Mouse (Mus musculus) hindbrain, embryonic 10.5 days (tissue): ENCODE results near the gene Eef2. TPM values are rescaled to one million over a fixed set of nuclear protein-coding genes. Genes with fewer than 3 reads are reported as not detected.
"Not testable (repeated sequence)": the region's sequence is repeated elsewhere in the genome, so short reads cannot be mapped to it uniquely, and the experiment has no call there.

Source experiments
- DNase-seq: peaks from one replicate; pipeline ENCODE4 v3.0.0-alpha.2; 2017; ENCODE audit warnings: low spot score
- H3K27ac ChIP-seq: fragments of 300-500 bp; sonication (generic); 2 replicates; pipeline ENCODE4 v1.5.1; 2016; ENCODE audit warnings: mild to moderate bottlenecking, moderate library complexity
- H3K27me3 ChIP-seq: fragments of 300-500 bp; sonication (generic); 2 replicates; pipeline ENCODE4 v1.6.1; 2016; ENCODE audit warnings: mild to moderate bottlenecking; ENCODE audit not compliant: poor library complexity, insufficient read depth, severe bottlenecking
- H3K36me3 ChIP-seq: fragments of 300-500 bp; sonication (generic); 2 replicates; pipeline ENCODE4 v1.6.1; 2016; ENCODE audit warnings: mild to moderate bottlenecking, moderate library complexity
- H3K4me1 ChIP-seq: fragments of 300-500 bp; sonication (generic); replicated peaks from 2 replicates; pipeline ENCODE4 v1.6.1; 2016; ENCODE audit warnings: mild to moderate bottlenecking
- H3K4me3 ChIP-seq: fragments of 300-500 bp; sonication (generic); 2 replicates; pipeline ENCODE4 v1.5.1; 2016; ENCODE audit warnings: mild to moderate bottlenecking, moderate library complexity
- H3K9me3 ChIP-seq: fragments of 300-500 bp; sonication (generic); 2 replicates; pipeline ENCODE4 v1.6.1; 2016; ENCODE audit warnings: mild to moderate bottlenecking, moderate library complexity
- WGBS: fragments of 180-500 bp; shearing (Covaris S2); methylation state at CpG from one replicate; pipeline ENCODE4 v1.1.7; 2016; 5-methylcytosine and 5-hydroxymethylcytosine counted together
- polyA plus RNA-seq: library from polyadenylated mRNA; unstranded; fragments of >200 nt; fragmentation: Nextera tagmentation; extraction: Ambion mirVana; gene quantifications from 2 replicates; pipeline ENCODE4 v1.2.1, GENCODE M21; 2016

The Eef2 gene
- polyA plus RNA-seq, 1 experiment from 2014 or later: 495 TPM

DNA sequence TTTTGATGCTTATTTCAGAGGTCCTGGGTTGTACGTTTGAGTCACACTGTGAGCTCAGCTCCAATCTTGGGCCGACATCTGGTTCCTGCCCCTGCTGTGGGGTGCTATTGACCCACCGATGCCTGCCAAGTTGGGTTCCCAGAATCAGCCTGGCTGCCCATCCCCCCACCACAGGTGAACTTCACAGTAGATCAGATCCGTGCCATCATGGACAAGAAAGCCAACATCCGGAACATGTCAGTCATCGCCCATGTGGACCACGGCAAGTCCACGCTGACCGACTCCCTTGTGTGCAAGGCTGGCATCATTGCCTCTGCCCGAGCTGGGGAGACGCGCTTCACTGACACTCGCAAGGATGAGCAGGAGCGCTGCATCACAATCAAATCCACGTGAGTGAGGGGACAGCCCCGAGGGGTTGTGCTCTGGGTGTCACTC lies 1.1 kb downstream of the Eef2 start:
- Histone ChIP-seq H3K27ac (peak overlapping the region; percentile 98), H3K27me3 (no peaks in the 10 kb centered on the region), H3K9me3 (no peaks in the 10 kb centered on the region), H3K4me1 (peaks cover 71% of the 10 kb centered on the region), H3K4me3 (peak overlapping the region; percentile 100), H3K36me3 (peaks cover 55% of the 10 kb centered on the region)
- no peak for DNase-seq
- WGBS: 20% methylated on average over 16 of the region's 16 CpGs

DNA sequence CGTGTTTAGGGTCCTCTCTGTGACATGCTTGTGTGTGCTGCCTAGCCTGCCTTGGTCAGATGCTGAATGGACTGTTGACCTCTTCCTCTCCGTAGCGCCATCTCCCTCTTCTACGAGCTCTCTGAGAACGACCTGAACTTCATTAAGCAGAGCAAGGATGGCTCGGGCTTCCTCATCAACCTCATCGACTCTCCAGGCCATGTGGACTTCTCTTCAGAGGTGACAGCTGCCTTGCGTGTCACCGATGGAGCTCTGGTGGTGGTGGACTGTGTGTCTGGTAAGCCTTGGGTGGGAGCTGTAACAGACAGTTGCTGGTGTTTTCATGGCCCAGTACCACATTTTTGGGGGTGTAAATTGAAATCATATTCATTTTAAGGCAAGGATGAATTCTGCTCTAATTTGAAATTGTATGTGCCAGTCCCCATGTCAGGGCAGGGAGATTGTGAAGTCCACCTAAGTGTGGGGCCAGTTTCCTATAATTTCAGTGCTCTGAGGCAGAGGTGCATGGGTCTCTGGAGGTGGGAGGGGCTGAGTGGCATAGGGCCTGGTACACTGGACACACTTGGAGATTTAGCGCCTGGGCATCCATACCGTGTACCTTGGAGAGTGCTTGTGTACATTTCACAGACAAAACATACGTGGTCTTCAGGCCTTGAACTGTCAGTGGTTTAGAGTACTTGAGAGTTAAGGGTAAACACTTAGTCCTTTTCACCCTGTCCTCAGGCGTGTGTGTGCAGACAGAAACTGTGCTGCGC lies 1.7 kb downstream of the Eef2 start:
- no peak for DNase-seq
- peak overlapping the region; percentile 100 for H3K4me3 ChIP-seq
- H3K27ac ChIP-seq: peak overlapping the region; percentile 98
- peaks cover 56% of the 10 kb centered on the region for H3K36me3 ChIP-seq
- no peaks in the 10 kb centered on the region for H3K9me3 ChIP-seq
- peaks cover 67% of the 10 kb centered on the region for H3K4me1 ChIP-seq
- WGBS: 78% methylated on average over 14 of the region's 14 CpGs
- H3K27me3 ChIP-seq: no peaks in the 10 kb centered on the region

DNA sequence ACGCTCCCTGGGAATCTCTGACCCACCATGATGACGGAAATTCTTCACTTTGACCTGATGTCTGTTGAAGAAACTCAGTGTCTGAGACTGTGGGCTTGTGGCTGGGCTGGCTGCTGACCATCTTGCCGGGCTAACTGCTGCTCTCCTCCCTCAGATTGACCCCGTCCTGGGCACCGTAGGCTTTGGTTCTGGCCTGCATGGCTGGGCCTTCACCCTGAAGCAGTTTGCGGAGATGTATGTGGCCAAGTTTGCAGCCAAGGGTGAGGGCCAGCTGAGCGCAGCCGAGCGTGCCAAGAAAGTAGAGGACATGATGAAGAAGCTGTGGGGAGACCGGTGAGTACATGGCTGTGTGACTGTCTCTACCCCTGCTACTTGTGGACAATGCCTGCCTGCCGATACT lies 2.5 kb downstream of the Eef2 start:
- H3K9me3 ChIP-seq: no peaks in the 10 kb centered on the region
- no peak for DNase-seq
- H3K27me3 ChIP-seq: no peaks in the 10 kb centered on the region
- H3K27ac ChIP-seq: no peak overlapping the region
- peaks cover 58% of the 10 kb centered on the region for H3K36me3 ChIP-seq
- 96% methylated on average over 11 of the region's 11 CpGs for WGBS
- peaks cover 65% of the 10 kb centered on the region for H3K4me1 ChIP-seq
- peak overlapping the region; percentile 100 for H3K4me3 ChIP-seq

DNA sequence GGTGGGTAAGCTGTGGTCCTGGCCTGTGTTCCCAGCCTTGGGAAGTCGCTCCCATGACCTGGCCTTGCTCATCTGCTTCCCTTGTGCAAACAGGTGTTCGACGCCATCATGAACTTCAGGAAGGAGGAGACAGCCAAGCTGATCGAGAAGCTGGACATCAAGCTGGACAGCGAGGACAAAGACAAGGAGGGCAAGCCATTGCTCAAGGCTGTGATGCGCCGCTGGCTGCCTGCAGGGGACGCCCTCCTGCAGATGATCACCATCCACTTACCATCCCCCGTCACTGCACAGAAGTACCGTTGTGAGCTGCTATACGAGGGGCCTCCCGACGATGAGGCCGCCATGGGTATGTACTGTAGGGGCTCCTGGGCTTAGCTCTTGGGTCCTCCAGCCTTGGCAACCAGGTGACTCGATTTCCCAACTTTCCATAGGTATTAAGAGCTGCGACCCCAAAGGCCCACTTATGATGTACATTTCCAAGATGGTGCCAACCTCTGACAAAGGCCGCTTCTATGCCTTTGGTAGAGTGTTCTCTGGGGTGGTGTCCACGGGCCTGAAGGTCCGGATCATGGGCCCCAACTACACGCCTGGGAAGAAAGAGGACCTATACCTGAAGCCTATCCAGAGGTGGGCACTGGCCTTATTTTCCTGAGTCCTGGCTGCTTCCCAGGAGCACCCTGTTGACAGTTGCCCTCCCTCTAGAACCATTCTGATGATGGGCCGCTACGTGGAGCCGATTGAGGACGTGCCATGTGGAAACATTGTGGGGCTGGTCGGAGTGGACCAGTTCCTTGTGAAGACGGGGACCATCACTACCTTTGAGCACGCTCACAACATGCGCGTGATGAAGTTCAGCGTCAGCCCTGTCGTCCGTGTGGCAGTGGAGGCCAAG lies 3.3 kb downstream of the Eef2 start:
- Histone ChIP-seq H3K4me1 (peaks cover 65% of the 10 kb centered on the region), H3K27me3 (no peaks in the 10 kb centered on the region), H3K27ac (no peak overlapping the region), H3K4me3 (peak overlapping the region; percentile 12; the same call in 1 of the 2 replicates), H3K36me3 (peaks cover 65% of the 10 kb centered on the region), H3K9me3 (no peaks in the 10 kb centered on the region)
- DNase-seq: no peak
- WGBS: 93% methylated on average over 32 of the region's 32 CpGs

DNA sequence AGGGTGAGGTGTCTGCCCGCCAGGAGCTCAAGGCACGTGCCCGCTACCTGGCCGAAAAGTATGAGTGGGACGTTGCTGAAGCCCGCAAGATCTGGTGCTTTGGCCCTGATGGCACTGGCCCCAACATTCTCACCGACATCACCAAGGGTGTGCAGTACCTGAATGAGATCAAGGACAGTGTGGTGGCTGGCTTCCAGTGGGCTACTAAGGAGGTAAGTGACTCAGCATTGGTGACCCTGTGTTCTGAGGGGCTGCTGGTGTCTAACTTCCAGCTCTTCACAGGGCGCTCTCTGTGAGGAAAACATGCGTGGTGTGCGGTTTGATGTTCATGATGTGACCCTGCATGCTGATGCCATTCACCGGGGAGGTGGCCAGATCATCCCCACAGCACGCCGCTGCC lies 4.5 kb downstream of the Eef2 start:
- Histone ChIP-seq H3K36me3 (peaks cover 77% of the 10 kb centered on the region), H3K9me3 (no peaks in the 10 kb centered on the region), H3K4me1 (peaks cover 58% of the 10 kb centered on the region), H3K4me3 (0 out of 2 replicates have a peak overlapping the region, but pooled peaks have one; percentile 12), H3K27ac (no peak overlapping the region), H3K27me3 (no peaks in the 10 kb centered on the region)
- DNase-seq: no peak
- 94% methylated on average over 13 of the region's 13 CpGs for WGBS

DNA sequence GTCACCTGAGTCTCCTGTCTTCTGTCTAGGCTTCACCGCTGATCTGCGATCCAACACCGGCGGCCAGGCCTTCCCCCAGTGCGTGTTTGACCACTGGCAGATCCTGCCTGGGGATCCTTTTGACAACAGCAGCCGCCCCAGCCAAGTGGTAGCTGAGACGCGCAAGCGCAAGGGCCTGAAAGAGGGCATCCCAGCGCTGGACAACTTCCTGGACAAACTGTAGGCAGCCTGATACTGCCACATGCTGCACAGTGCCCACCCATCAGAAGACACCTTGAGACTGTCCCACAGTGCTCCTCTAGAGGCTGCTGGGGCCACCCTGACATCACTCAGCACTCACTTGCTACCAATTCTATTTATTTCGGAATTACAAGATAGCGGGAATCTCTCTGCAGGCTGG lies 5.4 kb downstream of the Eef2 start:
- DNase-seq, H3K27me3 ChIP-seq, H3K27ac ChIP-seq, H3K9me3 ChIP-seq: not testable (repeated sequence)
- H3K4me1 ChIP-seq: peaks cover 56% of the 10 kb centered on the region
- peaks cover 84% of the 10 kb centered on the region for H3K36me3 ChIP-seq
- peak overlapping the region; percentile 84 for H3K4me3 ChIP-seq
- 82% methylated on average over 12 of the region's 12 CpGs for WGBS

DNA sequence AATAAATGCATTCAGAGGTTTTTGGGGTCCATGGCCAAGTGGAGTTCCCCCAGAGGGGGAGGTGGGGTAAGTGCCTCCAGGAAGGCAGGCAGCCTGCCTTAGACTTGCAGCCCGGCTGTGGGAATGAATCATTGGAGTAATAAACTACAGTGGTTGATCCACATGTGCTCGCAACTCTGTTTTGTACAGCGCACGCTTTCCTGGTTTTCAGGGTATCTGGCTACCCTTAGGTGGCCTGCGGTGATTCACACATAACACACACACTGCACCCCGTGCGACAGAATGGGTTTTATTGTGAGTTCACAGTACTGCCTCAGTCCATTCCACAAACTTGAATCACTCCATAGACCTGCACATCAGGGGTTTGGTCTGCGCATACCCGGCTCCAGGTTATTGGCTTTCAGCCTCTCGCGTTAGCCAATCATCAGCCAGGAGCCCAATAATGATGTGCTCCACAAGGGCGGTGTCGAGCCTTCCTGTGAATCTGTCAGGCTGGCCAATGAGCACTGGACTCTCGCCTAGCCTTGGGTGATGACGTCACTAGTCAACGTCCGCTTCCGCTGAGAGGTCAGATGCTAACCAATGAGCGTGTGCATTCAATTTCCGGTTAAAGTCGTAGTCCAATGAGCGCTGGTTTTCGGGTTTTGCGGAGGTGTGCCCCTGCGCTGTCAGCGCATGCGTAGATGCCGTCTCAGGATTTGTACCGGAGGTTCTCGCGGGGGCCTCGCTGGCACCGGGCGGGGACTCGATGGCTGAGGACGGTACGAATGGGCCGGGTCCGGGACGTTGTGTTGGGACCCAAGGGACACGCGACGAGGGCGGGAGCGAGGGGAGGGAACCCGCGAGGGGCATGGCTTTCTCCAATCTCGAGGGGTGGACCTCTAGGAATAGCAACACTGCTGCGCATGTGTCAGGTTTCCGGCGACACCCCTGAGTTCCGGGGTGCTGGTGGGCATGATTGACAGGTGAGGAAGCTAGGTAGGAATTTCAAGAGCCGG lies 6.2 kb downstream of the Eef2 start, which contains the start of gene Dapk3:
Dapk3 (plus strand) TSS at position 670 of the 998 bp plus-strand sequence.
- H3K27me3 ChIP-seq: no peaks in the 10 kb centered on the region
- DNase-seq: peak; percentile 99
- H3K4me1 ChIP-seq: peaks cover 52% of the 10 kb centered on the region
- peaks cover 85% of the 10 kb centered on the region for H3K36me3 ChIP-seq
- H3K9me3 ChIP-seq: no peaks in the 10 kb centered on the region
- WGBS: 5% methylated on average over 53 of the region's 53 CpGs
- H3K27ac ChIP-seq: peak within 1 kb of the TSS; percentile 91
- H3K4me3 ChIP-seq: peak within 1 kb of the TSS; percentile 84

DNA sequence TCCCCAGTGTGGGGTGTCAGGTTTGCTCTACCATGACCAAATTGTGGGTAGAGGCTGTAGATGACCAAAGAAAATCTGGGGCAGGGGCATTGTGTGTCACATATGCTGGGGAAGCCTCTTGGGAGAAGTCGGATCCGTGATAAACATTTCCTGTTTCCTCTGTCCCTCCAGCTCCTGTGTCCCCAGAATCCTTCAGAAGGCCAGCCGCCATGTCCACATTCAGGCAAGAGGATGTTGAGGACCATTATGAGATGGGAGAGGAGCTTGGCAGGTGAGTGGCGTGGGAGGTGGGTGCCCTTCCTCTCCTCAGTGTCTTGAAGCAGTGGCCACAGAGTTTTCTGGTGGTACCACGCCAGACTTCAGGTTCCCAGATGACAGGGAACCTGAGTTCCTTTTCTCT lies 7.4 kb downstream of the Eef2 start, which contains the start of gene 4930442H23Rik:
4930442H23Rik (minus strand) TSS at position 45 of the 400 bp plus-strand sequence.
- H3K9me3 ChIP-seq: no peaks in the 10 kb centered on the region
- H3K36me3 ChIP-seq: peaks cover 85% of the 10 kb centered on the region
- peak within 1 kb of the TSS; percentile 91 for H3K27ac ChIP-seq
- DNase-seq: no peak
- H3K4me1 ChIP-seq: peaks cover 40% of the 10 kb centered on the region
- peak within 1 kb of the TSS; percentile 84 for H3K4me3 ChIP-seq
- H3K27me3 ChIP-seq: no peaks in the 10 kb centered on the region
- 90% methylated on average over 5 of the region's 5 CpGs for WGBS

DNA sequence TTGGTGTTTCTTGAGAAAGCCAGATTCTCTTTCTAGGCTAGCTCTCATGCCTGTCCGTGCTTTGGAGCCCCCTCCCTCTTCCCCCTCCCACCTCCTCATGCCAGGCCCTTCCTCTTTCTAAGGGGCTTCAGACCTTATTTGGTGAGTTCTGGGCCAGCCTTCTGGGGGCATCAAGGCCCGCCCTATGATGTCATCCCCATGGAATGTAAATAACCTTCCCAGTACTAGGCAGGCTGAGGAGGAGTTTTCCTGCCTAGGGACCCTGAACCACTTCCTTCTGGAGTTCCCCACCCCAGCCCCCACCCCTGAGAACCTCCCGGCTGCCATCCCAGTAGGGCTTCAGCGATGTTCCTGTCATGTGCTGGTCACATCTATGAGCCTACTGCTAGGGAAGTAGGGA lies 8.3 kb downstream of the Eef2 start:
- no peak for DNase-seq
- H3K4me1 ChIP-seq: peaks cover 32% of the 10 kb centered on the region
- no peaks in the 10 kb centered on the region for H3K9me3 ChIP-seq
- no peaks in the 10 kb centered on the region for H3K27me3 ChIP-seq
- 0 out of 2 replicates have a peak overlapping the region, but pooled peaks have one; percentile 29 for H3K27ac ChIP-seq
- H3K4me3 ChIP-seq: peak overlapping the region; percentile 11; the same call in 1 of the 2 replicates
- peaks cover 82% of the 10 kb centered on the region for H3K36me3 ChIP-seq
- WGBS: 66% methylated on average over 4 of the region's 4 CpGs

DNA sequence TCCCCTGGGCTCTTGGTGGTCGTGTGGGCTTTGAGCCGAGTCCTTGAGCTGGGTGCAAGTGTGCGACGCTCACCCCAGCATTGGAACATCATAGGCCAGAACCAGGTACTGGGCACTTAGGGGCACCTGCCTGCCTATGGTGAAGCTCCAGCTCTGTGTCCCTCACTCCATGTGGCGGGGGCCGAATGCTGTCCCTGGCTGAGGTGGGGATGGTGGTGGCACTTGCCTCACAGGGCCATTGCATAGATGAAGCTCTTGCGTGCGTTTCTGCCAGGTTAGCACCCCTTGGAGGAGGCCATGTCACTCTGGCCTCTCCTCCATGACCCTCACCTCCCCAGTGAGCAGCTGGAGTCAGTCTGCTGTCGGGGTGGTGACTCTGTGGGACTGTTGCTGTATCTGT lies 10.7 kb downstream of the Eef2 start:
- no peak for DNase-seq
- Histone ChIP-seq H3K9me3 (no peaks in the 10 kb centered on the region), H3K4me3 (no peak overlapping the region; the same call in 1 of the 2 replicates), H3K36me3 (peaks cover 76% of the 10 kb centered on the region), H3K27ac (no peak overlapping the region), H3K4me1 (peaks cover 39% of the 10 kb centered on the region), H3K27me3 (no peaks in the 10 kb centered on the region)
- WGBS: 93% methylated on average over 9 of the region's 9 CpGs

DNA sequence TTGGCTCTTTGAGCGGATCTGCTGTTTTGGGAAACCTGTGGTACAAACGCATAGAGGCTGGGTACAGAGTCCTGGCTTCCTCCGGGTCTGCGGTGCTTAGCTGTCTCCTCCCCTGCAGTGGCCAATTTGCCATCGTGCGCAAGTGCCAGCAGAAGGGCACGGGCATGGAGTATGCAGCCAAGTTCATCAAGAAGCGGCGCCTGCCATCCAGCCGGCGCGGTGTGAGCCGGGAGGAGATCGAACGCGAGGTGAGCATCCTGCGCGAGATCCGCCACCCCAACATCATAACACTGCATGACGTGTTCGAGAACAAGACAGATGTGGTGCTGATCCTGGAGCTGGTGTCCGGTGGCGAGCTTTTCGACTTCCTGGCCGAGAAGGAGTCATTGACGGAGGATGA lies 13.4 kb downstream of the Eef2 start:
- H3K27me3 ChIP-seq: peaks cover 19% of the 10 kb centered on the region
- peaks cover 44% of the 10 kb centered on the region for H3K4me1 ChIP-seq
- no peak overlapping the region for H3K27ac ChIP-seq
- H3K36me3 ChIP-seq: peaks cover 61% of the 10 kb centered on the region
- DNase-seq: no peak
- H3K4me3 ChIP-seq: 0 out of 2 replicates have a peak overlapping the region, but pooled peaks have one; percentile 2
- H3K9me3 ChIP-seq: no peaks in the 10 kb centered on the region
- 77% methylated on average over 26 of the region's 26 CpGs for WGBS
